Mouse (Mus musculus): ENCODE measurements around the gene Ttbk1.
"Not testable (repeated sequence)": the region's sequence is repeated elsewhere in the genome, so short reads cannot be mapped to it uniquely, and the experiment has no call there.

Gene Ttbk1

GRCm38 (mm10) chr17:46487431-46487830, at the start of gene Ttbk1:
TSS of gene Ttbk1 (minus strand) at chr17:46487675.
- ATAC-seq (ENCODE audit: low TSS enrichment) = peak; percentile 72

- peak; percentile 77; the same call in 1 of the 2 replicates for ATAC-seq (ENCODE audit: low TSS enrichment)
These were observed 38.3 kb upstream of the Ttbk1 start for GRCm38 (mm10) chr17:46525579-46526307.

GRCm38 (mm10) chr17:46525065-46525464, 37.6 kb upstream of the Ttbk1 start:
- no peak for ATAC-seq (ENCODE audit: low TSS enrichment)

- no peak for ATAC-seq (ENCODE audit: low TSS enrichment)
These were observed 34.6 kb upstream of the Ttbk1 start for GRCm38 (mm10) chr17:46521963-46522668.

GRCm38 (mm10) chr17:46521174-46521573, 33.7 kb upstream of the Ttbk1 start:
- no peak for ATAC-seq (ENCODE audit: low TSS enrichment)

- no peak for ATAC-seq (ENCODE audit: low TSS enrichment)
These were observed 33.0 kb upstream of the Ttbk1 start for GRCm38 (mm10) chr17:46520385-46520979.

GRCm38 (mm10) chr17:46519971-46520370, 32.5 kb upstream of the Ttbk1 start:
- ATAC-seq (ENCODE audit: low TSS enrichment) = no peak

GRCm38 (mm10) chr17:46513329-46513728, 25.9 kb upstream of the Ttbk1 start:
- ATAC-seq (ENCODE audit: low TSS enrichment) = no peak

GRCm38 (mm10) chr17:46511059-46511710, 23.7 kb upstream of the Ttbk1 start:
- no peak for ATAC-seq (ENCODE audit: low TSS enrichment)

- no peak for ATAC-seq (ENCODE audit: low TSS enrichment)
These were observed 18.1 kb upstream of the Ttbk1 start for GRCm38 (mm10) chr17:46505617-46506016.

GRCm38 (mm10) chr17:46503847-46504638, 16.6 kb upstream of the Ttbk1 start:
- no peak for ATAC-seq (ENCODE audit: low TSS enrichment)

GRCm38 (mm10) chr17:46502775-46503174, 15.3 kb upstream of the Ttbk1 start:
- no peak for ATAC-seq (ENCODE audit: low TSS enrichment)

- ATAC-seq (ENCODE audit: low TSS enrichment) = no peak
These were observed 10.5 kb upstream of the Ttbk1 start for GRCm38 (mm10) chr17:46497956-46498355.

GRCm38 (mm10) chr17:46496623-46497434, 9.4 kb upstream of the Ttbk1 start, which contains the start of gene Dnph1:
TSS of gene Dnph1 (plus strand) at chr17:46496711.
- ATAC-seq (ENCODE audit: low TSS enrichment) = peak; percentile 98

GRCm38 (mm10) chr17:46496081-46496480, 8.6 kb upstream of the Ttbk1 start:
- ATAC-seq (ENCODE audit: low TSS enrichment) = not testable (repeated sequence)

GRCm38 (mm10) chr17:46495486-46495885, 8.0 kb upstream of the Ttbk1 start:
- ATAC-seq (ENCODE audit: low TSS enrichment) = no peak

- no peak for ATAC-seq (ENCODE audit: low TSS enrichment)
These were observed 480 bp downstream of the Ttbk1 start for GRCm38 (mm10) chr17:46486995-46487394.

- ATAC-seq (ENCODE audit: low TSS enrichment) = peak; percentile 29; the same call in 1 of the 2 replicates
These were observed 3.0 kb downstream of the Ttbk1 start for GRCm38 (mm10) chr17:46484461-46484875.

- ATAC-seq (ENCODE audit: low TSS enrichment) = no peak
These were observed 3.4 kb downstream of the Ttbk1 start for GRCm38 (mm10) chr17:46484021-46484431.

GRCm38 (mm10) chr17:46483561-46484001, 3.9 kb downstream of the Ttbk1 start:
- ATAC-seq (ENCODE audit: low TSS enrichment) = peak; percentile 82

Data from frontal cortex, adult (tissue).